Mouse (Mus musculus) embryonic stem cell, embryonic (primary cell): ENCODE measurements at regions not wholly inside any gene's neighbourhood (a gene's known extent, or its start where the extent isn't known, plus 50 kb on each side); places are given as distances from the start of the nearest gene placed in this dataset.

Experiments
- CTCF ChIA-PET, 4 experiments: fragments of 300-600 bp in 2 of 4; fragments of 350-600 bp in 2 of 4; sonication (Branson Sonifier 250); formaldehyde crosslinking; loops; one replicate each; lab custom pipeline; 2022; ENCODE audit warnings: inconsistent platforms in 2 of 4; lab: Charles Lee
- POLR2A ChIA-PET, 4 experiments: fragments of 300-600 bp in 2 of 4; fragments of 350-600 bp in 2 of 4; sonication (Branson Sonifier 250); formaldehyde crosslinking; loops; one replicate each; lab custom pipeline; 2022; ENCODE audit warnings: antibody characterized with exemption in 4 of 4, inconsistent platforms in 1 of 4; lab: Charles Lee

DNA sequence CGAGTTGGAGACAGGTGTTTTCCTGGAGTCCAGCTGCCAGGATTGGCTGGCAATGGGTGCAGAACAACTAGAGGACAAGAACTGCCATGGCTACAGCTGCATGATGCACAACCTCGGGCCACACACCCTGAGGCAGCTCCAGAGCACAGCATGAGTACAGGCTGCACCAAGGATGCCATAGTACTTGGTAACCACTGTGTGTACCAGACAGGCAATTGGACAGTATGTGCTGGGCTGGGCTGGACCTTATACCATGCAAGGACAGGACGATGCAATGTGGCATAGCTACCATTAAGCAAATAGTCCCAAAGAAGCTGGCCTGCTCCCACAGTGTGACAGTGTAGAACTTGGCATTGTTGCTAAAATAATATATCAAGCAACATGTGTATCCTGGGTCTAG is 54.6 kb upstream of the Cp start:
- CTCF ChIA-PET: no interaction called here
- POLR2A ChIA-PET: no interaction called here

DNA sequence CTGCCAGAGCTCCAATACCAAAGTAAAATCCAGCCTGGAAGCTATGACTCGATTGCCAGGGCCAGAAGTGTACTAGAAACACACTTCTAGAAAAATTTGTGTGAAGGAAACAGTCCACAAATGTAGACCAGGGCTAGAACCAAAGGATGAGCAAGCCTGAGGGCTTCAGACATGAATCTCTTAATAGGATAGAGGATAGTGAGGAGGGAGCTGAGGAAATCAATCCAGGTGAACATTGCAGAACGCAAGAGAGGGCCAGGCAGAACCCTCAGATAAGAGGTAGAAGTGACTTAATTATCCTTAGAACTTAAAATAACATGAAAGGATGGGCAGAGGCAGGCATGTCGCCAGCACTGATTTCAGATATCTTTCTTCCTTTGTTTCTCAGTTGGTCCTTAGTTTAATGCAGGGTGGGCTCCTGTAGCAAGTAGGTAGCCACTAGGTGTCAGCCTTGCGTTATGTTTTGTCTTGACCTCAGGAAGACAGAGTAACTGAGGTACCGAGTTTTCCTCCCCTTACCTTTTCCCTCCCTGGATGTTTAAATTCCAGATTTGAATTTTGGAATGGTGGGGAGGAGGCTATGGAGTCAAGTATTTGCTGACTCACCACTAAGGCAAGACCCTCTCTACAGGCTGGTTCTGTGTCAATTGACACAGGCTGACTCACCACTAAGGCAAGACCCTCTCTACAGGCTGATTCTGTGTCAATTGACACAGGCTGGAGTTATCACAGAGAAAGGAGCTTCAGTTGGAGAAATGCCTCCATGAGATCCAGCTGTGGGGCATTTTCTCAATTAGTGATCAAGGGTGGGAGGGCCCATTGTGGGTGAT is 52.2 kb upstream of the Cp start:
- ChIA-PET POLR2A (interaction anchor here in 1 of 4 experiments (0.6 kb wide), 1 partner anchor 238 kb away, joined by 3 read pairs; no protein-coding TSS in a partner anchor), CTCF (interaction anchor here in 2 of 4 experiments (0.8 to 1.5 kb wide), 3 partner anchors 9 to 616 kb away, joined by 4 to 6 read pairs (median 4); no protein-coding TSS in a partner anchor)
